Mouse (Mus musculus) thymus, postnatal 10 days (tissue): Measurements from ENCODE around the gene Tram2.

Experiments
- DNase-seq, 2 experiments: peaks; one replicate each; pipeline ENCODE4 v3.0.0; 2021; ENCODE audit warnings: low spot score in 2 of 2

Gene Tram2

GRCm38 (mm10) chr1:21079217-21079773 is at the start of gene Tram2:
Gene Tram2 (minus strand): TSS chr1:21079229.
- peak; percentile 88 to 98 for DNase-seq

- DNase-seq: no peak
Observed at GRCm38 (mm10) chr1:21124713-21125336, 45.8 kb upstream of the Tram2 start.

GRCm38 (mm10) chr1:21103784-21104183 is 24.8 kb upstream of the Tram2 start:
- DNase-seq: no peak

- DNase-seq: peak in 1 of 2 experiments; percentile 61
Observed at GRCm38 (mm10) chr1:21101221-21102006, 22.4 kb upstream of the Tram2 start.

GRCm38 (mm10) chr1:21100726-21101125 is 21.7 kb upstream of the Tram2 start:
- DNase-seq: no peak

- DNase-seq: no peak
Observed at GRCm38 (mm10) chr1:21097001-21097989, 18.3 kb upstream of the Tram2 start.

- no peak for DNase-seq
Observed at GRCm38 (mm10) chr1:21094644-21095215, 15.7 kb upstream of the Tram2 start.

GRCm38 (mm10) chr1:21089661-21090117 is 10.7 kb upstream of the Tram2 start:
- no peak for DNase-seq

GRCm38 (mm10) chr1:21086291-21086690 is 7.3 kb upstream of the Tram2 start:
- DNase-seq: no peak

- DNase-seq: no peak
Observed at GRCm38 (mm10) chr1:21084661-21085060, 5.6 kb upstream of the Tram2 start.

GRCm38 (mm10) chr1:21080362-21080761 is 1.3 kb upstream of the Tram2 start:
- peak in 1 of 2 experiments; percentile 9 for DNase-seq

GRCm38 (mm10) chr1:21078481-21079214 is 381 bp downstream of the Tram2 start:
- DNase-seq: peak in 1 of 2 experiments; percentile 60

GRCm38 (mm10) chr1:21077619-21078018 is 1.4 kb downstream of the Tram2 start:
- no peak for DNase-seq

- DNase-seq: no peak
Observed at GRCm38 (mm10) chr1:21077191-21077590, 1.8 kb downstream of the Tram2 start.

- no peak for DNase-seq
Observed at GRCm38 (mm10) chr1:21075986-21076495, 3.0 kb downstream of the Tram2 start.

GRCm38 (mm10) chr1:21074231-21074630 is 4.8 kb downstream of the Tram2 start:
- no peak for DNase-seq

GRCm38 (mm10) chr1:21072875-21073444 is 6.1 kb downstream of the Tram2 start:
- DNase-seq: no peak

GRCm38 (mm10) chr1:21070658-21071057 is 8.4 kb downstream of the Tram2 start:
- no peak for DNase-seq

GRCm38 (mm10) chr1:21069830-21070522 is 9.1 kb downstream of the Tram2 start:
- DNase-seq: no peak
